Mouse (Mus musculus) cerebellum, adult (tissue): ENCODE results near the gene Nprl3.
"Not testable (repeated sequence)": the region's sequence is repeated elsewhere in the genome, so short reads cannot be mapped to it uniquely, and the experiment has no call there.

Experiments used
- ATAC-seq: cut with Nextera tagmentation; 2 replicates; pipeline ENCODE4 v1.9.2; 2017; ENCODE audit warnings: mild to moderate bottlenecking, moderate library complexity, mixed read lengths; ENCODE audit not compliant: insufficient number of reproducible peaks, low FRiP score, low TSS enrichment

Gene Nprl3

DNA sequence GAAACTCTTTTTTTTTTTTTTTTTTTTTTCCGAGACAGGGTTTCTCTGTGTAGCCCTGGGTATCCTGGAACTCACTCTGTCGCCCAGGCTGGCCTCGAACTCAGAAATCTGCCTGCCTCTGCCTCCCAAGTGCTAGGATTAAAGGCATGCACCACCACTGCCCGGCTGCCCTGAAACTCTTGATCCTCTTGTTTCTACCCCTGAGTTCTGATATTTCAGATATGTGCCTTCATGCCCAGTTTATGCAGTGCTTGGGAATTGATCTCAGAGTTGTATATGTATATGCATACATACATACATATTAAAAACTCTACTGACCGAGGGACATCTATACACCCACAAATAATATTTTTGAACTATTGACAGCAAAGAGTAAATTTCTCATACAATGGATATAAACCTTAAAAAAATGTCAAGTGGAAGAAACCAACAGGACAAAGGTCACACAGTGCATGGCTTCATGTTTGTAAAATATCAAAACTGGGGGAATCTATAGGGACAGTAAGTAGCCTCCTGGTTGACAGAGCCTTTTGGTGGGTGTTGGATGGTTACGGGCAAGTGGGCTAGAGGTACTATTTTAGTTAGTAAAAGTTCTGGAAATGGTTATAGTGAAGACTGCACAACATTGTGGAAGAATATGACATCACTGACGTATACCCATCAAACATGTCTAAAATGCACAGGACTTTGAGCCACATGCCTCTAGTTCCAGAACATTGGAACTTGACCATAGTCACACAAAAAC, 17.7 kb upstream of the Nprl3 start:
- no peak for ATAC-seq

- ATAC-seq: not testable (repeated sequence)
Observed at GRCm38 (mm10) chr11:32284582-32284981, 17.1 kb upstream of the Nprl3 start.

- ATAC-seq: not testable (repeated sequence)
Observed at GRCm38 (mm10) chr11:32283091-32283777, 15.7 kb upstream of the Nprl3 start, which contains the start of gene Hba-a1. TSS of gene Hba-a1 (plus strand) at chr11:32283511.

DNA sequence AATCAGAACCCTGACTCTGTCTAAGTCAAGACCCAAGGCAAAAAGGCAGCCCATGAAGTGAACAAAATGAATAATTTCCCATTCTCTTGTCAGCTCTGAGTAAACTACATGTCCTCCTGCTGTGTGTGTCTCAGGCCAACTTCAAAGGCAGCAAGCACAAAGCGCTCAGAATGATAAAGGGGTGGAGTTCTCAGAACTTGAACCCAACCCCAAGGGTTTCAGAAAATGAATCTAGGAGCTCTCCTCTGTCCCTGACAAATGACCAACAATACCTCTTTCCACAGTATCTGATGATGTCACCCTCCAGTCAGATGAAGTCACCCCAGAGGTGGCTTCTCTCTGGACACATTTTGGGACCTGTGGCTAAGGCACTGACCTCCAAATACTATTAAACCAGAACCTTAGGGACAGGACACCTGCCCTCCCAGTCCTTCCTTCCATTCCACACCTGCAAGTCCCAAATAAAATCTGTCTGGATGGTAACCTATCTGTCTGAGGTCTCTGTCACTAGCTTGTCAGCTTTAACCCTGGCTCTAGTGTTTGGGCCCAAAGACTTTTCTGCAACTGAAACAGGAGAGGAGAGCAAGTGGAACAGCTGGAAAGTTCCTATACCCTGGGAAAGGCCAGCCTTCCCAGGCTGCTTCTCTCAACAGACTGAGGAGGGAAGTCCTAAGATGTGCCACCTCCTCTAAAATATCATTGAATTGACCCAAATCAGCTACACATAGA, 14.1 kb upstream of the Nprl3 start:
- no peak for ATAC-seq

DNA sequence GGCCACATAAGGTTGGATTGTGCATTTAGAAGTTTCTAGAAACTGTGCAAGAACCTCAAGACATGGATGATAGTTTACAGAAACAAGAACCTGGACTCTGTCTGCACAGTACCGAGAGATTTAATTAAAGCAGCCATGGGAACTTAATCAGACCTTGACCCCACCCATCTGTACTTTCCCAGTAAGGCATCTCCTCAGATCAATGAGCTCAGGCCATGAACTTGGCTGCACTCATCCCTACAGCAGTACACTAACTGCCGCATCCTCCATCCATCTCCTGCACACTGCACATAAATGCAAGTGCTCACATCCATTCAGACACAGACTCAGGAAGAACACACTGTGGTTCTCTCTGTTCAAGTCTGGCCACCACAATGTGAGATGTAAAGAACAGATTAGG, 13.1 kb upstream of the Nprl3 start:
- no peak for ATAC-seq

GRCm38 (mm10) chr11:32278458-32278957, 11.0 kb upstream of the Nprl3 start:
- no peak for ATAC-seq

- ATAC-seq: no peak
Observed at GRCm38 (mm10) chr11:32277736-32278457, 10.4 kb upstream of the Nprl3 start.

GRCm38 (mm10) chr11:32276347-32276746, 8.8 kb upstream of the Nprl3 start, which contains the start of gene Hba-x:
TSS of gene Hba-x (plus strand) at chr11:32276400.
- ATAC-seq: no peak

DNA sequence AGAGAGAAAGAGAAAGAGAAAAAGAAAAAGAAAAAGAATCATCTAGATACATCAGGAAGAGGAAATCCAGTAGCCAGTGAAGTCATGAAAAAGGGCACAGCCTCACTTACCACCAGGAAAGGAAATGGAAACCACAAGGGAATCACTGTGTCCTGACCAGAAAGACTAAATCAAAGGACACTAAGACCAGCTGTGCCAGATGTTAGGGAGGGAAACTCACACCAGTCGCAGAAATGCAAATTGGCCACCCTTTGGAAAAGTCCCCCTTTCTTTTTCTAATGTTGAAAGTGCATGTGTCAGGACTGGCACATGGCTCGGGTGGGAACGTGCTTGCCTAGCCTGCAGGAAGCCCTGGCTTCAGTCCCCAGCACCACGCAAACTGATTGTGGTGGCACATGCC, 3.7 kb upstream of the Nprl3 start:
- ATAC-seq: no peak

GRCm38 (mm10) chr11:32268952-32269351, 1.4 kb upstream of the Nprl3 start:
- no peak for ATAC-seq

- 0 out of 2 replicates have a peak, but pooled peaks have one; percentile 2 for ATAC-seq
Observed at GRCm38 (mm10) chr11:32267964-32268363, 457 bp upstream of the Nprl3 start.

- ATAC-seq: no peak
Observed at GRCm38 (mm10) chr11:32266776-32267175, 731 bp downstream of the Nprl3 start.

DNA sequence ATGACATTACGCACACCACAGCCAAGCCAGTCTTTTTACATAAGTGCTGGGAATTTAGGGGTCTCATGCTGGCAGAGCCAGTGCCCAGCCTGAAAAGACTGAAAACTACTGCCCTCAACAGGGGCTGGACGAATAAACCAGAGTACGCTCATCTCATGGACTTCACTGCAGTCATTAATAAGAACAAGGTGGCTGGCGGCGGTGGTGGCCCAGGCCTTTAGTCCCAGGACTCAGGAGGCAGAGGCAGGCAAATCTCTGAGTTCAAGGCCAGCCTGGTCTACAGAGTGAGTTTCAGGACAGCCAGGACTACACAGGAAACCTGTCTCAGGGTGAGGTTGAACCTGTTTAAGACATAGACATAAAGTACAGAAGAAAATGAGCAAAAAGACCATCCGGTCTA, 1.3 kb downstream of the Nprl3 start:
- ATAC-seq: no peak

- no peak for ATAC-seq
Observed at GRCm38 (mm10) chr11:32265117-32265738, 2.3 kb downstream of the Nprl3 start.

DNA sequence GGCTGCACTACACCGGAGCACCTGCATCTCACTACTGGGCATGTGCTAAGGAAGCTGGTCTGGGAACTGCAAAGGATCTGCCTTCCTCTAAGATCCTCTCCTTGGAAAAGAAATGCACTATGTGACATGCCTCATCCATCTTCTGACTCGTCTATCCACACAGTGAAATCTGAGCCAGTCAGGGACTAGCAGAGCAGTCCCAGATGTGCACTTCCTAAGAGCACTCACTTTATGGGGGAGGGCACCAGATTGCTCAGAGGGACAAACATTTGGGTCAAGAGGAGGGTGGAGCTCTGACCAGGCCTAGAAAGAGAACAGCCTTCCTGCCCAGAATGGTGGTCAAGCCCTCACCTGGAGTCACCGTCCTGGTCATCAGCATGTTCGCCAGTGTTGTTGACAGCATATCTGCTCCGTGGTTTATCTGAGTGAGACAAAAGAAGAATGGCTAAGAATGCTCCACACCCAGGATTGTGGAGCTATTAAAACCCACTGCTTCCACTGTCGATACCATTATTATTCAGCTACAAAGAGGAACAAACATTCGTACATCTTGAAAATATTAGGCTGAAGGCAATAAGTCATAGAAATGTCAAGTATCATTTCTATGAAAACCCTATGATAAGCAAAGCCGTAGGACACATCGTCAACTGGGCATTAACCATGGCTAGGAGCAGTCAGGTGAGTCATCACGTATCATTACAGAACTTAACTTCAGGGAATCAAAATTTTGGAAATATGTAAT, 4.7 kb downstream of the Nprl3 start:
- ATAC-seq: no peak

- no peak for ATAC-seq
Observed at GRCm38 (mm10) chr11:32256566-32256965, 10.9 kb downstream of the Nprl3 start.

DNA sequence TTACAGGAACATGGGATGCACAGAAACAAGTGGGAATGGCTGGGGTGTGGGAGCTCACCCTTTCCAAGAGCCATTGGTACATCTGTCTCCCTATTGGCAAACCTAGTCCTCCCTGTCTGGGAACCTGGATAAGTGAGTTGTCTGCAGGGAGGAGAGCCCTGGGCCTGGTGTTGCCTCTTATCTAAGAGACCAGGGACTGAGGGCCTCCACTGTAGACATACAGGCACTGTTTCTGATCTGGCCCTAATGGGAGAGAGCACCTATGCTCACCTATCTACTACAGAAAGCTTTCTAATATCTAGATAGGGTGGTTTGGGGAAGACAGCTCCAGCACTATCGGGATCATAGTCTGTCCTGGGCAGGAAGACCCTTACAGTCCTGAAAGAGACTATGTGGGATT, 11.4 kb downstream of the Nprl3 start:
- no peak for ATAC-seq

DNA sequence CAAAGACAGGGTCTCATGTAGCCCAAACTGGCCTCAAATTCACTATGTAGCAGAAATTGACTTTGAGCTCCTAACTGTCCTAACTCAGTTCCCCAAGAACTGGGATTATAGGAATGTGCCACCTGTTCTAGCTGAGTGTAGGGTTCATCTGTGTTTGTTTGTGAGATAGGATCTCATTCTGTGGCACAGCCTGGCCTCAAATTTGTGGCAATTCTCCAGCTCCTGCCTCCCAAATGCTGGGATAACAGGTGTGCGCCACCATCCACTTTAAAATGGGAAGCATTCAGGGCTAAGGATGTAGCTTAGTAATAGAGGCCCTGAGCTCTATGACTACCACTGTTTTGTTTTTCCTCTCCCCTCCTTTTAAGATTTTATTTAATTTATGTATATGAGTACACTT, 14.4 kb downstream of the Nprl3 start:
- no peak for ATAC-seq
